Mouse (Mus musculus) brown adipose tissue, adult 24 weeks (tissue): ENCODE data around the gene Syt6. TPM values are rescaled to one million over a fixed set of nuclear protein-coding genes. Genes with fewer than 3 reads are reported as not detected.

Source experiments
- H3K27ac ChIP-seq: fragments of 200-500 bp; replicated peaks from 2 replicates; pipeline ENCODE4 v1.5.1; 2012; ENCODE audit warnings: low read depth, mild to moderate bottlenecking, low read length
- H3K4me1 ChIP-seq: fragments of 200-500 bp; 2 replicates; pipeline ENCODE4 v1.6.1; 2012; ENCODE audit warnings: low read length, mixed read lengths; ENCODE audit not compliant: control insufficient read depth, insufficient read depth, insufficient read length
- H3K4me3 ChIP-seq: fragments of 200-500 bp; 2 replicates; pipeline ENCODE4 v1.5.1; 2012; ENCODE audit warnings: low read depth, mild to moderate bottlenecking, low read length, moderate library complexity; ENCODE audit not compliant: insufficient read depth
- polyA plus RNA-seq: library from polyadenylated mRNA; stranded (reverse); fragments of >200 nt; gene quantifications from 2 replicates; pipeline ENCODE4 v1.2.4, GENCODE M21; 2012; ENCODE audit not compliant: missing spikeins, insufficient read depth, insufficient read length

Gene Syt6
- not detected in 2 replicates for polyA plus RNA-seq

- peaks cover 4% of the 10 kb centered on the region; the same call in 1 of the 2 replicates for H3K4me1 ChIP-seq
- H3K4me3 ChIP-seq, result peak within 1 kb of the TSS; percentile 52
- no peak within 1 kb of the TSS for H3K27ac ChIP-seq
Measured at GRCm38 (mm10) chr3:103575156-103575892, at the start of gene Syt6. Syt6 (plus strand) TSS chr3:103575231.

GRCm38 (mm10) chr3:103526201-103526704 is 48.8 kb upstream of the Syt6 start:
- no peak overlapping the region for H3K27ac ChIP-seq
- H3K4me3 ChIP-seq, result no peak overlapping the region
- H3K4me1 ChIP-seq, result no peaks in the 10 kb centered on the region

- H3K4me3 ChIP-seq, result no peak overlapping the region
- H3K27ac ChIP-seq, result no peak overlapping the region
- no peaks in the 10 kb centered on the region for H3K4me1 ChIP-seq
Measured at GRCm38 (mm10) chr3:103526864-103527263, 48.2 kb upstream of the Syt6 start.

GRCm38 (mm10) chr3:103534036-103534435 is 41.0 kb upstream of the Syt6 start:
- H3K27ac ChIP-seq, result no peak overlapping the region
- H3K4me1 ChIP-seq, result no peaks in the 10 kb centered on the region

GRCm38 (mm10) chr3:103535207-103535606 is 39.8 kb upstream of the Syt6 start:
- H3K4me3 ChIP-seq, result no peak overlapping the region
- no peak overlapping the region for H3K27ac ChIP-seq
- no peaks in the 10 kb centered on the region for H3K4me1 ChIP-seq

More at GRCm38 (mm10) chr3:103534036-103534435, 41.0 kb upstream of the Syt6 start:
- no peak overlapping the region for H3K4me3 ChIP-seq

- no peak overlapping the region for H3K4me3 ChIP-seq
- H3K27ac ChIP-seq, result no peak overlapping the region
- H3K4me1 ChIP-seq, result no peaks in the 10 kb centered on the region
Measured at GRCm38 (mm10) chr3:103539148-103539547, 35.9 kb upstream of the Syt6 start.

- H3K4me1 ChIP-seq, result no peaks in the 10 kb centered on the region
- H3K4me3 ChIP-seq, result no peak overlapping the region
- no peak overlapping the region for H3K27ac ChIP-seq
Measured at GRCm38 (mm10) chr3:103546166-103546565, 28.9 kb upstream of the Syt6 start.

- Histone ChIP-seq H3K4me3 (no peak overlapping the region), H3K27ac (no peak overlapping the region), H3K4me1 (no peaks in the 10 kb centered on the region)
Measured at GRCm38 (mm10) chr3:103546626-103547025, 28.4 kb upstream of the Syt6 start.

GRCm38 (mm10) chr3:103550236-103550635 is 24.8 kb upstream of the Syt6 start:
- no peaks in the 10 kb centered on the region for H3K4me1 ChIP-seq
- H3K27ac ChIP-seq, result no peak overlapping the region
- no peak overlapping the region for H3K4me3 ChIP-seq

- H3K27ac ChIP-seq, result no peak overlapping the region
- H3K4me3 ChIP-seq, result no peak overlapping the region
- H3K4me1 ChIP-seq, result no peaks in the 10 kb centered on the region
Measured at GRCm38 (mm10) chr3:103567226-103567625, 7.8 kb upstream of the Syt6 start.

GRCm38 (mm10) chr3:103572526-103572925 is 2.5 kb upstream of the Syt6 start:
- H3K4me3 ChIP-seq, result no peak overlapping the region
- H3K4me1 ChIP-seq, result peaks cover 4% of the 10 kb centered on the region; the same call in 1 of the 2 replicates
- H3K27ac ChIP-seq, result no peak overlapping the region

- peaks cover 4% of the 10 kb centered on the region; the same call in 1 of the 2 replicates for H3K4me1 ChIP-seq
- H3K27ac ChIP-seq, result no peak overlapping the region
- H3K4me3 ChIP-seq, result no peak overlapping the region
Measured at GRCm38 (mm10) chr3:103573106-103573790, 1.8 kb upstream of the Syt6 start.

- no peak overlapping the region for H3K27ac ChIP-seq
- H3K4me1 ChIP-seq, result peaks cover 4% of the 10 kb centered on the region; the same call in 1 of the 2 replicates
- H3K4me3 ChIP-seq, result no peak overlapping the region
Measured at GRCm38 (mm10) chr3:103573791-103574166, 1.3 kb upstream of the Syt6 start.

GRCm38 (mm10) chr3:103574566-103575155 is 370 bp upstream of the Syt6 start:
- Histone ChIP-seq H3K27ac (no peak overlapping the region), H3K4me1 (peaks cover 4% of the 10 kb centered on the region; the same call in 1 of the 2 replicates), H3K4me3 (no peak overlapping the region)
